Mouse (Mus musculus) MEL (cell line): ENCODE measurements around the gene Syt7.

Experiments used
- CTCF ChIP-seq, 3 experiments: IDR thresholded peaks in 2 of 3; conservative IDR thresholded peaks in 1 of 3; 2 replicates each; pipeline ENCODE4 v1.5.1; 2011 to 2012; ENCODE audit warnings: low read length in 3 of 3, low read depth in 2 of 3, mild to moderate bottlenecking in 2 of 3, improper control_type of control experiment in 1 of 3, inconsistent platforms in 1 of 3, mixed read lengths in 1 of 3, moderate library complexity in 1 of 3; ENCODE audit not compliant: control insufficient read depth in 1 of 3, insufficient read depth in 1 of 3, poor library complexity in 1 of 3, severe bottlenecking in 1 of 3
- EP300 ChIP-seq, 2 experiments: IDR thresholded peaks; 2 replicates each; pipeline ENCODE4 v1.6.1; 2011; ENCODE audit warnings: improper control_type of control experiment in 2 of 2, low read length in 2 of 2, low read depth in 1 of 2, mild to moderate bottlenecking in 1 of 2
- MAZ ChIP-seq: IDR thresholded peaks from 2 replicates; pipeline ENCODE4 v1.6.1; 2012; ENCODE audit warnings: low read depth, mild to moderate bottlenecking, inconsistent platforms, low read length, improper control_type of control experiment

- no peak for TF ChIP-seq CTCF (IDR thresholded peaks at IDR 0.05 in 2 of 3, conservative IDR thresholded peaks at IDR 0.05 in 1 of 3; ENCODE audit: control insufficient read depth in 1 of 3, insufficient read depth in 1 of 3, low read depth in 2 of 3, low read length in 3 of 3, poor library complexity in 1 of 3, severe bottlenecking in 1 of 3)
- TF ChIP-seq MAZ = no peak
- TF ChIP-seq EP300 (IDR thresholded peaks at IDR 0.05; ENCODE audit: low read depth in 1 of 2, low read length in 2 of 2) = no peak
Measured at GRCm38 (mm10) chr19:10363869-10364268, 25.0 kb upstream of the Syt7 start.
